Mouse (Mus musculus) megakaryocyte-erythroid progenitor cell, adult 5-6 weeks (primary cell): ENCODE results near the gene Trnp1. TPM values are rescaled to one million over a fixed set of nuclear protein-coding genes. Genes with fewer than 3 reads are reported as not detected.
A peak's percentile ranks its signal among the peaks of the same experiment; 100 is the strongest.

ENCODE experiments used
- ATAC-seq: replicated peaks from 2 replicates; pipeline ENCODE4 v1.8.0; 2016; ENCODE audit warnings: mild to moderate bottlenecking, inconsistent platforms; ENCODE audit not compliant: severe bottlenecking, poor library complexity, low FRiP score, low TSS enrichment
- total RNA-seq, 2 experiments: library from RNA; stranded (forward) in 1 of 2; stranded (reverse) in 1 of 2; fragments of 200-1000, 215-1000 nt in 1 of 2; fragments of >200 nt in 1 of 2; fragmentation: Nextera tagmentation in 1 of 2; gene quantifications; 2 replicates each; pipeline ENCODE4 v1.2.3; 2014 to 2017

The Trnp1 gene
- total RNA-seq, 2 experiments from 2014 or later, result 3.9 TPM; not detected in 1

DNA sequence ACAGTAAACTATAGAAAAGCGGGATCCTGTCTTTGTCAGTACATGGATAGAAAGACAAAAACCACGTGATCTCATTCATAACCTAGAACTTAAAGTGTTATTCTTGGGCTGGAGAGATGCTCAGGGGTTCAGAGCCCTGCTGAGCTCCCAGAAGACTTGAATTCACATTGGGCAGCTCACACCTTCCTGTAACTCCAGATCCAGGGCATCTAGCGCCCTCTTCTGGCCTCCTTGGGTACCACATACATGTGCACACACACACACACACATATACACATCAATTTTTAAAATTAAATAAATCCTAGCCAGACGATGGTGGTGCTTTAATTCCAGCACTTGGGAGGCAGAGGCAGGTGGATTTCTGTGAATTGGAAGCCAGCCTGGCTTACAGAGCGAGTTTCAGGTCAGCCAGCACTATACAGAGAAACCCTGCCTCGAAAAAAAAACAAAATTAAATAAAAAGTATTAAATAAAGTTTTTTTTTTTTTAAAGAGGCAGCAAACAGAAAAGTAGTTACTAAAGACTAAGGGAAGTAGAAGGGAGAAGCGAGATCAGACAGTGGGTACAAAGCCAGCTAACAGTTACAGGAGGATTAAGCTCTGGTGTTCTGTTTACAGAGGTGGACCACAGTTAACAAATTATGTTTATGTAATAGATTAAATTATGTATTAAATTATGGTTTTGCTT is 27.1 kb downstream of the Trnp1 start:
- no peak for ATAC-seq

DNA sequence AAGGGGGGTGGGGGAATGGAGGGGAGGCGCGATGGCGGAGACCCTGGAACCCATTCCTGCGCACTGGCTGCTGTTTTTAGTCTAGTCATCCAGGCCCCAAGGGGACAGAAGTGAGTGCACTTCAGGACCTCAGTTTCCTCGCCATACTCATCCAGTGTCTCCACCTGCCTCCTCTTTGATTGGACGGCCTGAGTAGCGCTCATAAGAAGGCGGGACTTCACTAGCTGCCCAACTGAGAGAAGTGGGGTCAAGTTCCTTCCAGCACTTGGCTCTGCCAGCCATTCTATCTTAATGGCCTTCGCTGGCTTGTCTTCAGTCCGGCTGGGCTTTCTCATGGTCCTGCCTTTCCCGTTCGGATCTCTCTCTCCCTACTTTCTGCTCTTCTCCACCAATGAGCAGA is 29.2 kb downstream of the Trnp1 start:
- 0 out of 2 replicates have a peak, but pooled peaks have one; percentile 29 for ATAC-seq

GRCm38 (mm10) chr4:133468080-133468479 is 30.3 kb downstream of the Trnp1 start:
- peak; percentile 88 for ATAC-seq

DNA sequence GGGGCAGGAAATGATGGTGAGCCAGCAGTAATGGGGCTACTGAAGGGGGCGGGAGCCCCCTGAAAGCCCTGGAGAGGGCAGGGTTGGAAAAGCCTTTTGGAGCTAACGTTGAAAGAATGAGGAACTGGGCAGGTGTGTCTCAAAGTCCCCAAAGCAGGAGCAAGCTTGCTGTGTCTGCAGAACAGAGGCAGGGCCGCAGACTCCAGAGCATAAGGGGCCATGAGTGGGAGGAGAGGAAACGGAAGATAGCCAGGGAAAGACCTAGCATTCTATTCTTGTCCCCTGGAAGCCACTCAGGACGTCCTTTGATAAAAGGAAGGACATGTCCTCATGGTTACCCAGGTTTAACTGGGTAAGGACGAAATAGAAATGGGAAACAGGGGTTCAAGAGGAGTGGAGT is 35.2 kb downstream of the Trnp1 start:
- no peak for ATAC-seq

GRCm38 (mm10) chr4:133461362-133461761 is 37.0 kb downstream of the Trnp1 start:
- no peak for ATAC-seq

DNA sequence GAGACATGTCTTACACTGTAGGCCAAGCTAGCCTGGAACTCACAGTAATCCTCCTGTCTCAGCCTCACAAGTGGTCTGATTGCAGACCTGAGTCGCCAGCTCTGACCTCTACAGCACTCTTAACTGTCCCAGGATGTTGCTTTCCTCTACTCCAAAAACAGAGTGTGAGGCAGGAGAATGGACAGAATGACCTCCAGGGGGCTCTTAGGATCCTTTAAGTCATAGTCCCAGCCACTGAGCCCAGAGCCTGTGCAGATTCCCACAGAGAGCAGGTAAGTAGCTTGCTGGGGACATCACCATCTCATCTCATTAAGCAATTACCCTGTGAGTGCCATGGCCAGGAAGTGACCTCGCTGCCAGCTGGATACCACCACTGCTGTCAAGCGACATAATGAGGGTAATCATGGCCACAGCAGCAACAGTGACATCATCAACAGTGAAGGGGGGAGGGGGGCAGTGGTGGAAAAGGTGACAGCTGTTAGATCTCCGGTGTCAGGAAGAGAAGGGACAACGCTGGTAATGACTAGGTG is 37.5 kb downstream of the Trnp1 start:
- ATAC-seq, result no peak

DNA sequence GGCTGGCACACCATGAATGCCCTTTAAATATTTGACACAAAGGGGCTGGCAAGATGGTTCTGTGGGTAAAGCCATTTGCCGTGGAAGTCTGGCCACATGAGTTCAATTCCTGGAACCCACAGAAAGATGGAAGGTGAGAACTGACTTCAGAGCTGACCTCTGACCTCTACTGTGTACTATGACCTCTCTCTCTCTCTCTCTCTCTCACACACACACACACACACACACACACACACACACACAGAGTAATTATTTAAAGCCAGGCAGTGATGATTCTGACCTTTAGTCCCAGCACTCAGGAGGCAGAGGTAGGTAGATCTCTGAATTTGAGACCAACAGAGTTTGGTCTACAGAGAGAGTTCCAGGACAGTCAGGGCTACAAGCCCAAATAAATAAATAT is 38.3 kb downstream of the Trnp1 start:
- no peak for ATAC-seq

GRCm38 (mm10) chr4:133458044-133458443 is 40.3 kb downstream of the Trnp1 start:
- peak; percentile 63; the same call in 1 of the 2 replicates for ATAC-seq

GRCm38 (mm10) chr4:133452433-133452832 is 45.9 kb downstream of the Trnp1 start:
- ATAC-seq, result no peak

- 0 out of 2 replicates have a peak, but pooled peaks have one; percentile 27 for ATAC-seq
Measured at GRCm38 (mm10) chr4:133451536-133451935, 46.8 kb downstream of the Trnp1 start.

- ATAC-seq, result 0 out of 2 replicates have a peak, but pooled peaks have one; percentile 46
Measured at GRCm38 (mm10) chr4:133449726-133450125, 48.6 kb downstream of the Trnp1 start.

- ATAC-seq, result no peak
Measured at GRCm38 (mm10) chr4:133448708-133449388, 49.5 kb downstream of the Trnp1 start.

GRCm38 (mm10) chr4:133447967-133448366 is 50.4 kb downstream of the Trnp1 start:
- ATAC-seq, result no peak

DNA sequence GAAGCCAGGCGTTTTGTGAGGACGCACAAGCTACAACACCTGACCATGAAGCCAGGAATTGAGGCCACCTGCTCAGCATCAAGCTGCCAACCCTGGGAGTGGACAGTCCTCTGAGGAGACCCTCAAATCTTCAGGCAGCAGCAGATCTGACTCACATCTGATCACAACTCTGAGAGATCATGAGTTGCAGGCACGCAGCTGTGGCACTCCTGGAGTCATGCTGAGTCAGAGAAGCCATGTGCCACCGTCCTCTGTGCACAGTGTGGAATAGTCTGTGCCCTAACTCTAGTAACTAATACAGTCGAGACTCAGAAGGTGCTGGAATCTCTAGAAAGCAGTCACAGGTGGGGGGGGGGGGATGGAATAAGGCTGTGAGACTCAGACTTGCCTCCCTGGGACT is 51.0 kb downstream of the Trnp1 start:
- ATAC-seq, result no peak

DNA sequence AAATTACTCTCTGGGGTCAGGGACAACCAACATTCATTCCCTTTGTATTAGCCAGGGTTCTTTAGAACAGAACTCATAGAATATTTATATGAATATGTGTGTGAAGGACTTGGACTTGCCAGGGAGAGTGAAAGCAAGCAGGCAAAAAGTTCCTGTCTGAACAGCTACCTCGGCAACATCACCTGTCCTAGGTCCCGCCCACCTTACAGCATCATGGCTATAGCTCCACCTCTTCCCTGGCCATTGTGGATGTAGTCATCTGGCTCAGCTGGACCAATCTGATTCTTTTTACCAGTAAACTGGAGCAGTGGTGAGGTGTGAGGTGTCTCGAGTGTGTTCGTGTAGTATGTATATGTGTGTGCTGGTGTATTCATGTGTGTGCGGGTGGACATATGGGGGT is 52.6 kb downstream of the Trnp1 start:
- no peak for ATAC-seq

GRCm38 (mm10) chr4:133443085-133443484 is 55.3 kb downstream of the Trnp1 start:
- no peak for ATAC-seq

DNA sequence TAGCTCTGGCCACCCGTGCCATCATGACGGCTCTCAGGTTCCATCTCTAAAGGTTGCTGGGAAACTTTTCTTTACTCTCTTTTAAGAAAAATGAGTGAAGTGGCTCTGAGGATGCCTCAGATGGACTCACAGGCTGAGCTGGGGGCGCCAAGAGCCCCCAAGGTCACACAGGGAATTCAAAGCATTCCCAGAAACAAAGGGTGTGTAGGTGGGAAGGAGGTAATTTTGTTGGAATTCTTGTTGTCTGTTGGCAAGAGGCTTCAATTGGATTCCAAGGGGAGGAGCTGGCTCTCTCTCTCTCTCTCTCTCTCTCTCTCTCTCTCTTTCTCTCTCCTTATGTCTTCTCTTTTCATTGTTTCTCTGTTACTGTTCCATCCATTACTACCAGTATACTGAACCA is 56.2 kb downstream of the Trnp1 start:
- no peak for ATAC-seq
